Comparison of ENCODE assay signal across 9 mouse cellular contexts in the genomic region with DNA sequence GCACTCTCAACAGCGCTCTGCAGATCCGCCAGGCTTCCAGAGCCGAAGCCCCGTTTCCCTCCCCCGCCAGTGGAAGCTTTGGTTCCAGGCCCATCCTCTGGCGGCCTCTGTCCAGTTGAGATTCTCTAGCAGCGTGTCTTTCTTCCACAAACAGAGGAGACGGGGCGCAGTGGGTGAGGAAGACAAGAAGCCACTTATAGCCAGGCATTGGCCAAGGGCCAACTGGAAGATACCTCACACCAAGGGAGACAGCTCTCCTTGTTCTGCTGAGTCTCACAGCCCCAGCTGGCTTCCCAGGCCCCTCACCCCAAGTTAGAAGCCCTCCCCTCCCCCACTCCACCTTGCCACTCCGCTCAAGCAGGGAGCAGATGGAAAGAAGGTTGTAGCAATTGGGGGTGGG. TPM values are rescaled to one million over a fixed set of nuclear protein-coding genes. Genes with fewer than 3 reads are reported as not detected.
DNase-seq lines count a peak whose midpoint lies in the region; ATAC-seq and TF ChIP-seq lines count a peak whose summit lies in the region.
"Had no signal": no experiment of that assay in that cellular context is flagged by ENCODE, and none has a peak within 500 bp of the region (broad histone marks: within the 10 kb centered on the region; RNA-seq: fewer than 3 reads in every experiment).

No protein-coding gene starts in this region.

- H3K4me3 ChIP-seq in lung, embryonic 14.5 days (ENCODE audit: low read depth, low read length) = no peak overlapping the region
- no peak overlapping the region for H3K4me3 ChIP-seq in stomach, embryonic 16.5 days (replicated peaks; ENCODE audit: low read length)

- 6% methylated on average over 10 of the region's 10 CpGs for WGBS in lung, embryonic 14.5 days
- 6% methylated on average over 10 of the region's 10 CpGs for WGBS in stomach, embryonic 16.5 days

- H3K9ac ChIP-seq in lung, embryonic 14.5 days = no peak overlapping the region
- H3K9ac ChIP-seq in stomach, embryonic 16.5 days (ENCODE audit: low read length) = no peak overlapping the region

- peak overlapping the region; percentile 64 for H3K4me2 ChIP-seq in lung, embryonic 14.5 days
- no peak overlapping the region for H3K4me2 ChIP-seq in stomach, embryonic 16.5 days (ENCODE audit: low read depth, low read length)

- H3K9me3 ChIP-seq in lung, embryonic 14.5 days (ENCODE audit: low read depth, low read length) = no peaks in the 10 kb centered on the region
- no peaks in the 10 kb centered on the region for H3K9me3 ChIP-seq in stomach, embryonic 16.5 days (replicated peaks; ENCODE audit: control insufficient read depth, low read length)

- intact Hi-C loops in left cerebral cortex, postnatal 4 days (cut with DNase I) = loop anchor here (5.0 to 10.0 kb wide), 4 partner anchors 85 to 477 kb away; no protein-coding TSS in a partner anchor

- H3K27me3 ChIP-seq in lung, embryonic 14.5 days (ENCODE audit: insufficient read depth, low read length) = peaks cover 45% of the 10 kb centered on the region
- peaks cover 43% of the 10 kb centered on the region for H3K27me3 ChIP-seq in stomach, embryonic 16.5 days (ENCODE audit: control insufficient read depth, insufficient read depth, low read length)

- no peak overlapping the region for H3K27ac ChIP-seq in lung, embryonic 14.5 days (ENCODE audit: low read depth)
- H3K27ac ChIP-seq in stomach, embryonic 16.5 days (ENCODE audit: low read length) = no peak overlapping the region

- no peak for TF ChIP-seq CTCF in lung, embryonic 14.5 days (IDR thresholded peaks at IDR 0.05; ENCODE audit: low read depth)

- peak; percentile 42 for DNase-seq in lung, embryonic 14.5 days
- no peak for DNase-seq in lung, postnatal 10 days
- peak; percentile 59 to 80 for DNase-seq in frontal cortex, postnatal 14 days (ENCODE audit: low spot score in 2 of 2)
- peak; percentile 93 for DNase-seq in left cerebral cortex, postnatal 4 days
- no peak for DNase-seq in thymus, postnatal 25 days

- ATAC-seq in lung, embryonic 14.5 days (ENCODE audit: insufficient read depth) = peak; percentile 41; the same call in 1 of the 2 replicates
- ATAC-seq in stomach, embryonic 16.5 days (ENCODE audit: insufficient read depth, low FRiP score) = peak; percentile 47; the same call in 1 of the 2 replicates
- no peak for ATAC-seq in activated CD4-positive, CD25-positive, alpha-beta regulatory T cell, adult 4 months
- ATAC-seq in inflammation-experienced regulatory T-cells, adult 6 months = no peak

- no peaks in the 10 kb centered on the region for H3K4me1 ChIP-seq in lung, embryonic 14.5 days (ENCODE audit: insufficient read depth)
- H3K4me1 ChIP-seq in stomach, embryonic 16.5 days (ENCODE audit: control insufficient read depth, insufficient read depth, low read length) = 0 out of 2 replicates have a peak, but pooled peaks cover 6% of the 10 kb centered on the region

- H3K36me3 ChIP-seq in lung, embryonic 14.5 days (ENCODE audit: insufficient read depth) = no peaks in the 10 kb centered on the region
- no peaks in the 10 kb centered on the region for H3K36me3 ChIP-seq in stomach, embryonic 16.5 days (ENCODE audit: control insufficient read depth, insufficient read depth, low read length)

RNA-seq across cellular contexts. Expression of gene Sez6l, which starts 0.8 kb away (rescaled TPM):
- polyA plus RNA-seq in lung, embryonic 14.5 days (2014; fragmentation: Nextera tagmentation; extraction: Ambion mirVana) = 0.30 and 0.32 TPM in 2 replicates
- total RNA-seq in left cerebral cortex, postnatal 4 days (2021) = 100 to 1,000 TPM; 130 to 156 TPM
- 2.2 and 2.3 TPM in 2 replicates for polyA plus RNA-seq in stomach, embryonic 16.5 days (2015; fragmentation: Nextera tagmentation; extraction: Ambion mirVana)
- polyA plus RNA-seq in activated CD4-positive, CD25-positive, alpha-beta regulatory T cell, adult 4 months (2017; shearing (Covaris generic)) = not detected
- polyA plus RNA-seq in inflammation-experienced regulatory T-cells, adult 6 months (2017; shearing (Covaris generic)) = under 1 TPM in 1 of 3 experiments, not detected in 2; 0.08 TPM
- total RNA-seq: MEL had no signal

Comparison
In these comparisons a context has a peak if more than half of its experiments do, and no peak if none do; other contexts are left out.
1. DNase-seq: peak in lung, embryonic 14.5 days (single experiment), frontal cortex, postnatal 14 days (2 of 2) and left cerebral cortex, postnatal 4 days (single experiment); none in lung, postnatal 10 days (single experiment) and thymus, postnatal 25 days (single experiment).
2. ATAC-seq: peak in lung, embryonic 14.5 days (single experiment) and stomach, embryonic 16.5 days (single experiment); none in activated CD4-positive, CD25-positive, alpha-beta regulatory T cell, adult 4 months (single experiment) and inflammation-experienced regulatory T-cells, adult 6 months (single experiment).